Mouse (Mus musculus) left cerebral cortex, postnatal 14 days (tissue): Measurements from ENCODE around the gene Sh3bp1. TPM values are rescaled to one million over a fixed set of nuclear protein-coding genes. Genes with fewer than 3 reads are reported as not detected.

Experiments used
- microRNA-seq, 2 experiments: library from miRNA; unstranded; fragments of <30 nt; microRNA quantifications; one replicate each; pipeline ENCODE4 v1.2.0; 2022
- total RNA-seq, 2 experiments: library from RNA; stranded (reverse); gene quantifications; 2 replicates each; pipeline ENCODE4 v1.2.3; 2021

Gene Sh3bp1
- total RNA-seq, 2 experiments from 2014 or later = 13.4 TPM

Small RNA genes within 50 kb of the gene (microRNA-seq; reads per million reads assigned to microRNA genes)
- gene Mir6955 = 3.2 to 3.7 reads per million in 2 experiments

Other genes with a start within 250 kb of the Sh3bp1 start
- 100 to 1,000 TPM; 117 to 127 TPM for gene Elfn2, start 181.0 kb upstream of the Sh3bp1 start, total RNA-seq
- gene Mfng, start 126.3 kb upstream of the Sh3bp1 start, total RNA-seq = 1 to 10 TPM; 5.6 to 6.7 TPM
- gene Card10, start 96.7 kb upstream of the Sh3bp1 start, total RNA-seq = 1 to 10 TPM; 4.0 to 5.1 TPM
- 10 to 100 TPM in 1 of 2 experiments, 1 to 10 TPM in 1; 6.5 to 11.0 TPM for gene Cdc42ep1, start 57.1 kb upstream of the Sh3bp1 start, total RNA-seq
- not detected for gene Lgals2, start 44.2 kb upstream of the Sh3bp1 start, total RNA-seq
- 10 to 100 TPM; 53.7 to 56.3 TPM for gene Gga1, start 22.6 kb upstream of the Sh3bp1 start, total RNA-seq
- gene Gm49510, start 101 bp upstream of the Sh3bp1 start, total RNA-seq = under 1 TPM in 1 of 2 experiments, not detected in 1; 0.23 TPM
- gene Pdxp, start 14.2 kb downstream of the Sh3bp1 start, total RNA-seq = 100 to 1,000 TPM; 167 to 179 TPM
- gene Lgals1, start 27.0 kb downstream of the Sh3bp1 start, total RNA-seq = 10 to 100 TPM; 19.2 to 22.6 TPM
- gene Nol12, start 35.2 kb downstream of the Sh3bp1 start, total RNA-seq = 10 to 100 TPM; 35.3 to 39.9 TPM
- 10 to 100 TPM; 23.0 to 23.6 TPM for gene Triobp, start 48.0 kb downstream of the Sh3bp1 start, total RNA-seq
- 10 to 100 TPM; 73.5 to 88.2 TPM for gene H1f0, start 128.7 kb downstream of the Sh3bp1 start, total RNA-seq
- under 1 TPM in 1 of 2 experiments, not detected in 1; 0.44 TPM for gene Galr3, start 142.1 kb downstream of the Sh3bp1 start, total RNA-seq
- 10 to 100 TPM; 17.3 to 18.6 TPM for gene Ankrd54, start 163.1 kb downstream of the Sh3bp1 start, total RNA-seq
- gene Eif3l, start 175.4 kb downstream of the Sh3bp1 start, total RNA-seq = 10 to 100 TPM; 80.6 to 81.3 TPM
- gene Micall1, start 209.1 kb downstream of the Sh3bp1 start, total RNA-seq = 10 to 100 TPM; 22.1 to 27.8 TPM
- gene Polr2f, start 241.2 kb downstream of the Sh3bp1 start, total RNA-seq = 100 to 1,000 TPM; 109 to 114 TPM
- 10 to 100 TPM; 10.8 to 13.3 TPM for gene 1700088E04Rik, start 241.5 kb downstream of the Sh3bp1 start, total RNA-seq